Mouse (Mus musculus): ENCODE data around the gene Arap1.

DNA sequence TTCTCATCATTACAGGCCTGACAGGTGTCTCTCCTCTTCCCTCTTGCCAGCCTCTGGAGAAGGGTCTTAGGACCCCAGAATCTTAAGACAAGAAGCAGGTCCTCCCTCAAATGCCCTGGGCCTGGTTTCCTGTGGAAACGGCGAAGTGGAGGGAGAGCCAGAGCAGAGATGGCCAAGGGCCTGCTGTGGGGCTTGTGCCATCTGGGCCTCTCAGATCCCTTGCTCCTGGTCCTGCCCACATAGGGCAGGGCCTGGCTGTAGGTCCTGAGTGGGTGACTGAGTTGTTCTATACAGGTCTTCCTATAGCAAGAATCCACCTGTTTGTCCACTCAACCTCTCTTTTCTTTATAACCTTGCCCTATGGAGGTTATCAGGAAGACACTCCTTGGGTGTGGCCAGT is 12.6 kb upstream of the Arap1 start:
- TF ChIP-seq POLR2A (IDR thresholded peaks at IDR 0.05; ENCODE audit: extremely low read depth, insufficient read depth, low read length) (no peak), CTCF (IDR thresholded peaks at IDR 0.05; ENCODE audit: extremely low read depth, insufficient read depth, low read length) (no peak)
